Mouse (Mus musculus) spleen, postnatal 4 days (tissue): ENCODE measurements around the gene Zbtb25.

ENCODE experiments used
- DNase-seq, 2 experiments: peaks; one replicate each; pipeline ENCODE4 v3.0.0; 2022; ENCODE audit warnings: low spot score in 2 of 2

Zbtb25 gene

GRCm38 (mm10) chr12:76341080-76341479 lies 28.3 kb downstream of the Zbtb25 start:
- peak; percentile 51 to 80 for DNase-seq

GRCm38 (mm10) chr12:76336111-76336965 lies 33.1 kb downstream of the Zbtb25 start:
- no peak for DNase-seq

DNA sequence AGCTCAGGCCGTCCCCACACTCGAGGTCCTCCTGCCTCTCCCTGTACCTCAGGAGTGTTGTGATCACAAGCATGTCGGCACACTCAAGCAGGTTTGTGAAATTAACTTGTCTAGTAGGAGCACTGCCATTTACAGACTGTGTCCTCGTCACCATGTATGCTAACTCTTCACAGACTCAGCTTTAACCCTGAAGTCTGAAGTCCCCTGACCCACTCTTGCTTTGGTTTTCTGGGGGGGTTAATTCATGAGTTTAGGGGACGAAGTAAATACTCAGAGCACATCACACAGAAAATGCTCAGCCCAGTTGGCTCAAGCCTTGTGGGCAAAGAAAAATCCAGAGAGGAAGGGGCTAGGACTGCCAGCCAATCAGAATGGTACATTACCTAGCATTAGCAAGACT lies 33.8 kb downstream of the Zbtb25 start:
- DNase-seq: no peak

DNA sequence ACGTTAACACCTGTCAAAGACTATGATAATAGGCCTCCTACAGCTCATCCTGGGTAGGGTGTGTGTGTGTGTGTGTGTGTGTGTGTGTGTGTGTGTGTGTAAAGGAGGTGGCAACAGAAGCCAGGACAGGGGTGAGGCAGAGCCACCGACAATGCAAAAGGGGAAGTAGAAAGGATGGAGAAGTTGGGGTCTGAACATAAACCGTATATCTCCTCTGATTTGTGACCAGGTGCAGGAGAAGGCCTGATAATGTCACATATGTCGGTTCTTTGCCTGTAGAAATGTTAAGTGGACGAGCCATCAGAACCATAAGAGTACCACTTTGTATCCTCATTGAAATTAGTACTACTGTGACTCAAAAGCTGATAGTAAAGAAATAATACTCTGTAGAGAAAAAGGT lies 35.7 kb downstream of the Zbtb25 start:
- DNase-seq: no peak

- DNase-seq: peak in 1 of 2 experiments; percentile 51
These were observed 40.6 kb downstream of the Zbtb25 start for GRCm38 (mm10) chr12:76328567-76329354.

GRCm38 (mm10) chr12:76326437-76327220 lies 42.8 kb downstream of the Zbtb25 start:
- DNase-seq: peak in 1 of 2 experiments; percentile 60

GRCm38 (mm10) chr12:76324679-76325431 lies 44.5 kb downstream of the Zbtb25 start, which contains the start of gene Akap5:
Akap5 (plus strand) TSS chr12:76324891.
- peak; percentile 25 to 72 for DNase-seq

- DNase-seq: peak; percentile 35 to 72
These were observed 50.9 kb downstream of the Zbtb25 start for GRCm38 (mm10) chr12:76318282-76319212.

DNA sequence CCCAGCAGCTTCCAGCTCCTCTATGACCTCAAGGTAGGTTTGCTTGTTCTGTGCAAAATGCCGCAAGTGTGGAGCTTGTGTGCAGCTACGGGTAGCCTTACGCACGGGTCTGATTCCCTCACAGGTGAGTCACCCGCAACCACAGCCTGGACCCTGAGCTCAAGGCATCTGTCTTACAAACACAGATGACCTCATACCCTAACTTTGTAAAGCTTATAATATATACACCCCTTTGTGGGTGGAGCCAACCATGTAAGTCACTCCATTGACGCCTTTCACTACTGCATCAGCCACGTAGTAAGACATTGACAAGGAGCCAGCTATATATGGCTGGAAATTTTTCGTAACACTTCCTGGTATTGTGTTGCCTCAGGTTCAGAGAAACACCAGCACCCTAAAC lies 57.5 kb downstream of the Zbtb25 start:
- no peak for DNase-seq

- DNase-seq: no peak
These were observed 58.2 kb downstream of the Zbtb25 start for GRCm38 (mm10) chr12:76311227-76311626.

DNA sequence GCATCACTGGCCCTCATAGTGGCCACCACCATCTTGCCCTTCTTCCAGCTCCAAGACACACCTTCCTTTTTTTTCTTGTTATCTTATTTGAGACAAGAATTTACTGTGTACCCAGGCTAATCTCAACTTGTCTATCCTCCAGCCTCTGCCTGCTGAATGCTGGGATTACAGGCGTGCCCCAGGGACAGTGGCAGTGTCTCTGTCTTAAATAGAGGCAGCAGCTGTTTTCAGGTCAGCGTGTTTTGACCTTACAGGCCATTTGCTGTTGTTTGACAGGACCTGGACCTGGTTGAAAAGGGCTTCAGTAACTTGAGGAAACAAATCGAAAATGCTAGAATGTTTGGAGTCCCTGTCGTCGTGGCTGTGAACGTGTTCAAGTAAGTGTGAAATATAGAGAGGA lies 58.8 kb downstream of the Zbtb25 start:
- no peak for DNase-seq

- no peak for DNase-seq
These were observed 59.4 kb downstream of the Zbtb25 start for GRCm38 (mm10) chr12:76310007-76310406.

GRCm38 (mm10) chr12:76308436-76308835 lies 61.0 kb downstream of the Zbtb25 start:
- DNase-seq: no peak

GRCm38 (mm10) chr12:76307964-76308363 lies 61.4 kb downstream of the Zbtb25 start:
- DNase-seq: no peak

GRCm38 (mm10) chr12:76306852-76307561 lies 62.4 kb downstream of the Zbtb25 start:
- no peak for DNase-seq

GRCm38 (mm10) chr12:76305107-76305506 lies 64.3 kb downstream of the Zbtb25 start:
- DNase-seq: no peak

DNA sequence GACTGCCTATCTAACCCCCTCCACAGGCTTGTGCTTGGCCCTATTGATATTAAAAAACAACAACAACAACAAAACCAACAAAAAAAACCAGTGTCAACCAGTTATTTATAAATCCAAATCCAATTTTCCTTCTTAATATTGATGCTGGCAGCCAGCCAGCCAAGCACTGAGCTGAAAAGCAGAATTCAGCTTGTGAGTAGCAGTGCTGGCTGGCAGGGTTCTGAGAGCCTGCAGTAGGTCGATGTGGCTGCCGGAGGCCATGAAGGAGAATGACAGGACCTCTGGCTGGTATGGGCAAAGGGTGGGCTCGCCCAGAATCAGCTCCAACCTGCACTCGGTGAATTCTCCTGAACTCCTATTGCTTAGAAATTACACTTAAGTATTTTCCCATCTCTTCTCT lies 65.2 kb downstream of the Zbtb25 start:
- DNase-seq: no peak

GRCm38 (mm10) chr12:76303474-76303873 lies 65.9 kb downstream of the Zbtb25 start:
- DNase-seq: no peak

GRCm38 (mm10) chr12:76300367-76300766 lies 69.0 kb downstream of the Zbtb25 start:
- DNase-seq: no peak
